10 mouse cellular contexts compared by ENCODE assay signal in genomic region chr19:25137907-25138820, GRCm38 (mm10).
DNase-seq lines count a peak whose midpoint lies in the region; ATAC-seq and TF ChIP-seq lines count a peak whose summit lies in the region.
"Had no signal": no experiment of that assay in that cellular context is flagged by ENCODE, and none has a peak within 500 bp of the region (broad histone marks: within the 10 kb centered on the region; RNA-seq: fewer than 3 reads in every experiment).

No protein-coding gene starts in this region.

- no peaks in the 10 kb centered on the region for H3K27me3 ChIP-seq in liver, adult 2 months (ENCODE audit: control insufficient read depth, insufficient read depth, low read length)
- H3K27me3 ChIP-seq in liver, embryonic 12.5 days (replicated peaks) = no peaks in the 10 kb centered on the region
- H3K27me3 ChIP-seq: limb, embryonic 15.5 days had no signal

- H3K36me3 ChIP-seq in liver, adult 2 months (ENCODE audit: control insufficient read depth, insufficient read depth, low read length) = peaks cover 59% of the 10 kb centered on the region
- H3K36me3 ChIP-seq in liver, embryonic 12.5 days = peaks cover 45% of the 10 kb centered on the region
- H3K36me3 ChIP-seq: limb, embryonic 15.5 days had no signal

- H3K4me1 ChIP-seq in liver, adult 2 months (ENCODE audit: control insufficient read depth, insufficient read depth, low read length) = peaks cover 4% of the 10 kb centered on the region; the same call in 1 of the 2 replicates
- peaks cover 19% of the 10 kb centered on the region for H3K4me1 ChIP-seq in liver, embryonic 12.5 days
- H3K4me1 ChIP-seq: limb, embryonic 15.5 days had no signal

- 75% methylated on average over 16 of the region's 16 CpGs for WGBS in liver, adult 2 months
- 50% methylated on average over 16 of the region's 16 CpGs for WGBS in liver, embryonic 12.5 days (ENCODE audit: insufficient replicate concordance)

- H3K79me2 ChIP-seq in liver, adult 2 months (ENCODE audit: control insufficient read depth, insufficient read depth, low read length) = no peaks in the 10 kb centered on the region

- DNase-seq in liver, adult 2 months (ENCODE audit: extremely low read depth, low read depth, low spot score) = peak; percentile 46
- peak; percentile 19 to 38 for DNase-seq in kidney, postnatal 4 days
- DNase-seq in retina, adult 2 months (ENCODE audit: low read depth, low spot score) = peak; percentile 83
- DNase-seq in cerebellum, adult 11-12 months = no peak
- DNase-seq in cerebellum, postnatal 4 days (ENCODE audit: low spot score in 2 of 2) = no peak
- DNase-seq: gastrocnemius, postnatal 36 days had no signal

- H3K27ac ChIP-seq in liver, adult 2 months (replicated peaks; ENCODE audit: insufficient read depth, low read depth, low read length) = peak overlapping the region; percentile 12
- no peak overlapping the region for H3K27ac ChIP-seq in liver, embryonic 12.5 days
- H3K27ac ChIP-seq: limb, embryonic 15.5 days had no signal

- no peaks in the 10 kb centered on the region for H3K9me3 ChIP-seq in liver, embryonic 12.5 days (replicated peaks)
- H3K9me3 ChIP-seq: limb, embryonic 15.5 days had no signal

- no peak overlapping the region for H3K4me2 ChIP-seq in liver, embryonic 12.5 days
- H3K4me2 ChIP-seq: limb, embryonic 15.5 days had no signal

- H3K9ac ChIP-seq in liver, adult 2 months (ENCODE audit: low read depth, low read length) = no peak overlapping the region
- H3K9ac ChIP-seq in liver, embryonic 12.5 days = no peak overlapping the region
- H3K9ac ChIP-seq: limb, embryonic 15.5 days had no signal

- TF ChIP-seq CTCF in liver, adult 2 months (IDR thresholded peaks at IDR 0.05; ENCODE audit: low read depth, low read length) = no peak

- ATAC-seq in liver, embryonic 12.5 days = no peak
- peak; percentile 59 for ATAC-seq in common myeloid progenitor, adult 5-6 weeks (replicated peaks; ENCODE audit: low read depth, poor library complexity, severe bottlenecking)
- ATAC-seq in CD4-positive, CD25-positive, alpha-beta regulatory T cell, adult 4 months = no peak

- no peak overlapping the region for H3K4me3 ChIP-seq in liver, adult 2 months (ENCODE audit: insufficient read depth, low read depth, low read length)
- H3K4me3 ChIP-seq in liver, embryonic 12.5 days = no peak overlapping the region
- H3K4me3 ChIP-seq: limb, embryonic 15.5 days had no signal

- no peak for TF ChIP-seq POLR2A in liver, adult 2 months (IDR thresholded peaks at IDR 0.05; ENCODE audit: extremely low read depth, insufficient read depth, low read length)

Comparison
In these comparisons a context has a peak if more than half of its experiments do, and no peak if none do; other contexts are left out.
1. DNase-seq: peak in liver, adult 2 months (single experiment), kidney, postnatal 4 days (2 of 2) and retina, adult 2 months (single experiment); none in cerebellum, adult 11-12 months (single experiment) and cerebellum, postnatal 4 days (0 of 2).